Mouse (Mus musculus): ENCODE data around the gene Lipe.
"Not testable (repeated sequence)": the region's sequence is repeated elsewhere in the genome, so short reads cannot be mapped to it uniquely, and the experiment has no call there.

The Lipe gene

GRCm38 (mm10) chr7:25398610-25399009 is at the start of gene Lipe:
Lipe (minus strand) TSS chr7:25398710.
- DNase-seq (ENCODE audit: low read depth, low spot score), result no peak

- DNase-seq (ENCODE audit: low read depth, low spot score), result no peak
Observed at GRCm38 (mm10) chr7:25440816-25441153, 42.3 kb upstream of the Lipe start.

- no peak for DNase-seq (ENCODE audit: low read depth, low spot score)
Observed at GRCm38 (mm10) chr7:25439978-25440815, 41.7 kb upstream of the Lipe start.

DNA sequence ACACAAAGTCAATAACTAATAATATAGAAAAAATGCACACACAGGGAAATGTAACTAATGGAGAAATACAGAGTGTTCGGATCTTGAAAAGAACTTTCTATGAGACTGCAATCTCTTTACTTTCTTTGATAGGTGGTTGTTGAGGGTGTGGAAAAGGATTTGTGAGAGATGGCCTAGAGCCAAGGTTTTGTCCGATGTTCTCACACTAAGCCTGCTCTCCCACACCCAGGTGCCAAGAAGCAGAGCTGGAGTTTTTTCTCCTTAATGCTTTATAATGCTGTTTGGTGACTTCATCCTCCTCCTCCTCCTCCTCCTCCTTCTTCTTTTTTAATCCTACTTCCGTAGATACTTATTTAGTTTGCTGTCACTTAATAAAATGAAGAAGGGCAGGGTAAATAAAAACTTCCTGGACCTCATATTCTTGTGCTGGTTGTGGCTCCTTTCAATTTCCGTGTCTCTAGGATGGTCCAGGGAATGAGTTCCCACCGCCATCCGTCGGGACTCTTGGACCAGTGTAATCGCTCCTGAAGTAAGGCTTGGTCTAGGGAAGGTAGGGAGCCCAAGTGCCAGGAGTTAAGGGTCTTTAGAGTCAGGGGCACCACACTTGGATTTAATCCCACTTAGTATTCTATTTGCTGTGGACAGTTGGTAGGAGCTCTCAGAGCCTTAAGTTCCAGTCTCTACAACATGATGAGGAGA is 40.8 kb upstream of the Lipe start:
- no peak for DNase-seq (ENCODE audit: low read depth, low spot score)

DNA sequence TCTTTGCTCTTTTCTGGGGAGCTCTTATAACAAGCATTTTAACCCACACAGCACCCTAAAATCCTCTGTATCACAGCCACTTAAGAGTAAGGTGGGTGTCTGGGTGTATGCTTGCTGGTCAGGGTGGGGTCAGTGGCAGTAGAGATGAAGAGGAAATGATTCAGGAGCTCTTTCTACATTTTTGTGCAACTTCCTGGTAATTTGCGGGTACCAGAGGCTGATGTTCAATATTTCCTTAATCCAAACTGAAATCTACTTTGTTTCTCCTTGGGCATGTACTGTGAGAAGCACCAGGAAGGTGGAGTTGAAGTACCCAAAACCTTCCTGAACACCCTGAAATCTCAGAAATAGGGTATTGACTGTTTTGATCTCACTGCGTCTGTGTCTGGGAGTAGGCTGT is 38.2 kb upstream of the Lipe start:
- DNase-seq (ENCODE audit: low read depth, low spot score), result no peak

GRCm38 (mm10) chr7:25436226-25436625 is 37.7 kb upstream of the Lipe start:
- DNase-seq (ENCODE audit: low read depth, low spot score), result no peak

DNA sequence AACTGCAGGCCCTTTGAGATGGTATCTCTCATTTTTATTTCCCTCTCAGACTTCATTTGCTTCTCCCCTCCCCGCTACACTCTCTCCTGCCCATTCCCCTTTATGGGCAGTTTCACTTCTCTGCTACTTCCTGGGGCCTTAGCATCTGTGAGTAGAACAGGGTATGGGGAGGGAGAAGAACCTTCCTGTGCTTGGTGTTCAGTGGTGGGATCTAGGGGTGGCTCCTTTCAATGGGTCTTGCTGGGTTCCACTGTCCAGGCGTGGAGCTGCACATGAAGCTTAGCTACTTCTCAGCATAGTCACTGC is 37.0 kb upstream of the Lipe start:
- DNase-seq (ENCODE audit: low read depth, low spot score), result no peak

- DNase-seq (ENCODE audit: low read depth, low spot score), result no peak
Observed at GRCm38 (mm10) chr7:25434654-25435545, 36.4 kb upstream of the Lipe start.

- no peak for DNase-seq (ENCODE audit: low read depth, low spot score)
Observed at GRCm38 (mm10) chr7:25433781-25434560, 35.5 kb upstream of the Lipe start.

GRCm38 (mm10) chr7:25433007-25433541 is 34.6 kb upstream of the Lipe start:
- no peak for DNase-seq (ENCODE audit: low read depth, low spot score)

GRCm38 (mm10) chr7:25432381-25432780 is 33.9 kb upstream of the Lipe start:
- no peak for DNase-seq (ENCODE audit: low read depth, low spot score)

DNA sequence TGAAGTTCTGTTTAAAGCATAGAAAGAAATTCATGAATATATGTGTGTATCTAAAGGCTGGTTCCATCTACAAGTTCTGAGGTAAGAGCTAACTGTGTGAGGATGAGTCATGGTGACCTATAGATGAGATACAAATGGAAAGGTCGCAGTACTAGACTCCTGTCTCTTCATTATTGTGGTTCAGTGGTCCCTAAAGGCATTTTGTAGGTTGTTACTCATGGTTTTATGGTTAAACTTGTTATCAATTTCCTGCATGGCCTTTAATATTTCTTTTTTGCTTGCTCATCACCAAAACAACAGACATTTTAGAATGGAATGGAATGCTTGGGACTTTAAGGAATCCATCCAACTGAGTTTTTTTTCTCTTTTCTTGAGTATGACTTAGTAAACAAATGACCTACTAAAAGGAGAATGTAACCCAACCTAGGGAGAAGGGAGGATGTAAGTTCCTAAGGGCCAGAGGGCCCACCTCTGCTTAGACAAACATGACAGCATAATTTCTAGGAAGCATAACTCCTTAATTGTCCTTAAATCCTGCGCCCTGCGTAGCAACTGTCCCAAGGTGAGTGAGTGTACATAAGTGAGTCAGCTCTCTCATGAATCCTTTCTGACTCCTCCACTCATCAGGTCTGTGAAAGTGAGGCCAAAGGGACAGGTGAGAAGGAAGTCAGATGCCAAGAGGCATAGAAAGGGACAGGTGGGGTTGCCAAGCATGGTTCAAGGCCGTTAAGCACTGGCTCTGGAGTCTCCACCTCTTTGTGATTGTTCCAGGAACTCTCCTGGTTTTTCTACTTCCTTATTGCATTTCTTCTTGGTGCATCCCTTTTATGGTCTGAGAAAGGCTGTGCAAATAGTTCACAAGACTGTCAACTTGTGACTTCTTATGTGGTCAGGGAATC is 31.6 kb upstream of the Lipe start:
- no peak for DNase-seq (ENCODE audit: low read depth, low spot score)

GRCm38 (mm10) chr7:25428321-25428720 is 29.8 kb upstream of the Lipe start:
- no peak for DNase-seq (ENCODE audit: low read depth, low spot score)

GRCm38 (mm10) chr7:25427144-25427543 is 28.6 kb upstream of the Lipe start:
- no peak for DNase-seq (ENCODE audit: low read depth, low spot score)

DNA sequence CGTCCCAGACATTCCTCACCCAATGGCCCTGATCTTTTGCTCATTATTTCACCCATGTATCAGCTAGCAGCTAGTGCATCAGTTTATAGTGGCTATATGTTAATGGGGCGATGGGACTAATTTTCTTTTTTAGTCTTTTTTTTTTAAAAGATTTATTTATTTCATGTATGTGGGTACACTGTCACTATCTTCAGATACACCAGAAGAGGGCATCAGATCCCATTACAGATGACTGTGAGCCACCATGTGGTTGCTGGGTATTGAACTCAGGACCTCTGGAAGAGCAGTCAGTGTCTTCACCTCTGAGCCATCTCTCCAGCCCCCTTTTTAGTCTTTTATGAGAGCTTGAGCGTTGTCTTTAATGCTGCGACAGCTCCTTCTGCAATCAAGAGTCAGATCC is 27.9 kb upstream of the Lipe start:
- not testable (repeated sequence) for DNase-seq (ENCODE audit: low read depth, low spot score)

DNA sequence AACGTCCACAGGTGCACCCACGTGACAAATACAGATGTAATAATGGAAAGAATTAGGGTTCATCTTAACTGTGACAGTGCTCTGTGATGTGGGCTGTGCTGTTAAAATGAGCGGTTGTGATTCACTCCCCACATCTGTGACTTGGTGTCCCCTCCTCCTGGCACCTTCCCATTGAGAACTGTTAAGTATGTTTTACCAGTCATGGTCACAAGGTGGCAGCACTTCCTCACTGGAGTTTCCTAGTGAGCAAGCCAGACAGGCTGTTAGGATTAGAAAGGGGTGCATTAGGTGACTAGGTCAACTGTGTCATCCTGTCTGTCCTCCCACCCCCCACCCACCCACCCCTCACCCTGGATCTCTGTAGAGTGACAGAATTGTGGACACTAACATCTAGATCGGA is 25.9 kb upstream of the Lipe start:
- DNase-seq (ENCODE audit: low read depth, low spot score), result peak; percentile 64

DNA sequence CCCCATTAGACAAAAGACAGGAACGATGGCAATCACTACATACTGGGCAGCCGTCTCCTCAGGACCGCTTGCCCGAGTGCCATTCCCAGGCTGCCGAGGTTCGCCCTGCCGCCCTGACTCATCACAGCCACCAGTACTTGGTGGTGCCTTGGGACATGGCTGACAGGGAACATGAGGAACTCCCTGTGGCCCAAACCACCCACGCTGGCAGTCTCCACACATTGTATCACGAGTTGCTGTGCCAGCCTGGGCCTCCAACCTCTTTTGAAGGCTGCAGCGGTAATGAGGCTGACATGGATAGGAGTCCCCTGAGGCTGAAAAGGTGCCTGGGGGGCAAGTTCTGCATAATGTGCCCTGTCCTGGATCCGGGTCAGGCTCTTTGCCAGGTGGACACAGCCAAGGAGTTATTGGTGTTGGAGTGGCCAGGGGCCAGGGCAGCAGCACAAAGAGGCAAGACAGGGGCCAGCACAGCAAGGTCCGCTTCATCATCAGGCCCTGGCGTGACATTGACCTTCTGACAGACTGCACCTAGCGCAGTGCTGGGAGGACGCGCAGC is 23.9 kb upstream of the Lipe start:
- no peak for DNase-seq (ENCODE audit: low read depth, low spot score)

GRCm38 (mm10) chr7:25419943-25420342 is 21.4 kb upstream of the Lipe start:
- no peak for DNase-seq (ENCODE audit: low read depth, low spot score)

GRCm38 (mm10) chr7:25419536-25419935 is 21.0 kb upstream of the Lipe start:
- no peak for DNase-seq (ENCODE audit: low read depth, low spot score)

DNA sequence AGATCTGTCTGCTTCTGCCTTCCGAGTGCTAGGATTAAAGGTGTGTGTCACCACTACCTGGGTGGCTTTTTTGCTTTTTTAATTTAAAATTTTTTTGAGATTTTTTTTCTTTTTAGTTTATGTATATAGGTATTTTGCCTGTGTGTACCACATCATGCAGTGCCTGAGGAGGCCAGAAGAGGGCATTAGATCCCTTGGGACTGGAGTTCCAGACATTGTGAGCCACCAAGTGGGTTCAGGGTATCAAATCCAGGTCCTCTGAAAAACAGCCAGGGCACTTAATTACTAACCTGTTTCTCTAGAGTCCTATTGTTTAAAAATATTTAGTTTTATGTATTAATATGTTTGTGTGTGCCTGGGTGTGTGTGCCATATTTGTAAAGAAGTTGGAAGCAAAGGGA is 19.1 kb upstream of the Lipe start:
- no peak for DNase-seq (ENCODE audit: low read depth, low spot score)
